Mouse (Mus musculus) adrenal gland, adult 2 months (tissue): ENCODE results near the gene Xrcc5. TPM values are rescaled to one million over a fixed set of nuclear protein-coding genes. Genes with fewer than 3 reads are reported as not detected.

Experiments used
- DNase-seq: peaks from one replicate; pipeline ENCODE4 v3.0.0; 2021
- long read RNA-seq: library from polyadenylated mRNA; stranded (forward); transcript quantifications from one replicate; pipeline ENCODE4 v2.0.0, GENCODE M21; 2021
- polyA plus RNA-seq: library from polyadenylated mRNA; depleted of rRNA; stranded (reverse); fragments of >200 nt; gene quantifications from 2 replicates; pipeline ENCODE4 v1.2.3, GENCODE M21; 2012; rRNA removed
- total RNA-seq, 2 experiments: library from RNA; stranded (reverse); gene quantifications; 2 replicates each; pipeline ENCODE4 v1.2.3; 2021

Gene Xrcc5
- total RNA-seq, result 10 to 100 TPM in 1 of 2 experiments, 1 to 10 TPM in 1; 7.4 to 13.3 TPM
- 0.33 and 0.63 TPM in 2 replicates for polyA plus RNA-seq
- long read RNA-seq, transcript Xrcc5-201 (21 exons, 2,555 nt), result major isoform, 7 of 9 reads
- long read RNA-seq, partial matches to known transcripts, result 1 of 9 reads
- long read RNA-seq, other reads (novel, unspliced or antisense), result 1 of 9 reads

- peak; percentile 92 for DNase-seq
Measured at GRCm38 (mm10) chr1:72307317-72307798, at the start of gene Xrcc5. Xrcc5 (plus strand) TSS chr1:72307421.

GRCm38 (mm10) chr1:72263099-72263498 is 44.1 kb upstream of the Xrcc5 start:
- no peak for DNase-seq

- peak; percentile 40 for DNase-seq
Measured at GRCm38 (mm10) chr1:72278085-72278484, 29.1 kb upstream of the Xrcc5 start.

- no peak for DNase-seq
Measured at GRCm38 (mm10) chr1:72282604-72283003, 24.6 kb upstream of the Xrcc5 start.

- DNase-seq, result peak; percentile 97
Measured at GRCm38 (mm10) chr1:72283992-72284485, 23.2 kb upstream of the Xrcc5 start, which contains the start of the genes Pecr and Tmem169. Pecr (minus strand) TSS chr1:72284314. Tmem169 (plus strand) TSS chr1:72284369.

- no peak for DNase-seq
Measured at GRCm38 (mm10) chr1:72284539-72284938, 22.7 kb upstream of the Xrcc5 start.

GRCm38 (mm10) chr1:72286904-72287303 is 20.3 kb upstream of the Xrcc5 start:
- no peak for DNase-seq

GRCm38 (mm10) chr1:72287893-72288292 is 19.3 kb upstream of the Xrcc5 start:
- DNase-seq, result no peak

GRCm38 (mm10) chr1:72288527-72289150 is 18.6 kb upstream of the Xrcc5 start:
- no peak for DNase-seq

- no peak for DNase-seq
Measured at GRCm38 (mm10) chr1:72290896-72291295, 16.3 kb upstream of the Xrcc5 start.

GRCm38 (mm10) chr1:72291421-72291820 is 15.8 kb upstream of the Xrcc5 start:
- no peak for DNase-seq

GRCm38 (mm10) chr1:72291925-72292324 is 15.3 kb upstream of the Xrcc5 start:
- no peak for DNase-seq

GRCm38 (mm10) chr1:72293869-72294663 is 13.2 kb upstream of the Xrcc5 start:
- no peak for DNase-seq

GRCm38 (mm10) chr1:72295746-72296145 is 11.5 kb upstream of the Xrcc5 start:
- DNase-seq, result no peak

- DNase-seq, result no peak
Measured at GRCm38 (mm10) chr1:72301845-72302244, 5.4 kb upstream of the Xrcc5 start.

GRCm38 (mm10) chr1:72306241-72306640 is 980 bp upstream of the Xrcc5 start:
- no peak for DNase-seq

- DNase-seq, result no peak
Measured at GRCm38 (mm10) chr1:72306679-72307181, 491 bp upstream of the Xrcc5 start.

GRCm38 (mm10) chr1:72308919-72309318 is 1.7 kb downstream of the Xrcc5 start:
- DNase-seq, result no peak

- DNase-seq, result no peak
Measured at GRCm38 (mm10) chr1:72309744-72310424, 2.7 kb downstream of the Xrcc5 start.

GRCm38 (mm10) chr1:72312701-72313398 is 5.6 kb downstream of the Xrcc5 start:
- DNase-seq, result no peak

GRCm38 (mm10) chr1:72313399-72314039 is 6.3 kb downstream of the Xrcc5 start:
- no peak for DNase-seq
